In the genomic region with DNA sequence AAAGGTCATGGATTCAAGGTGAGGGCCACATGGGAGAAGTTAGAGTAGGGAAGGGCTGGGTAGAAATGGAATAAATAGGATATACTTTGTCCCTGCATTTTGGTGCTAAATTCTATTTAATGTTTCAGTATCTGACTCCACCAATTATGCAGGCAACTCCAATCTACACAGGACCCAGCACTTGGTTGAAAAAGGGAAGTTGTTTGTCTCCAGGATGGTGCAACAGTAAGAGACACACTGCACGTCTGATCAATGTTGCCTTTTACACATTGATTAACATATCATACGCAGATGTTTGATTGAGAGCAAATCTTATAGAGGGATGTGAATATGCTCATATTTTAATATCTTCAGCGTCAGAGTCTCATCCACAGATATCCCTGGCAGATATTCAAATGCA, we compare ENCODE assay signal across 22 mouse cellular contexts.
DNase-seq lines count a peak whose midpoint lies in the region; ATAC-seq and TF ChIP-seq lines count a peak whose summit lies in the region.
"Had no signal": no experiment of that assay in that cellular context is flagged by ENCODE, and none has a peak within 500 bp of the region (broad histone marks: within the 10 kb centered on the region; RNA-seq: fewer than 3 reads in every experiment).

No protein-coding gene starts in this region.

- no peak overlapping the region for H3K9ac ChIP-seq in hindbrain, embryonic 16.5 days (ENCODE audit: low read depth, low read length)
- no peak overlapping the region for H3K9ac ChIP-seq in heart, adult 2 months (ENCODE audit: low read depth, low read length)
- H3K9ac ChIP-seq: embryonic facial prominence, embryonic 13.5 days; embryonic facial prominence, embryonic 15.5 days; forebrain, embryonic 12.5 days had no signal

- H3K27me3 ChIP-seq in hindbrain, embryonic 16.5 days (replicated peaks; ENCODE audit: control insufficient read depth, insufficient read depth, low read length): no peaks in the 10 kb centered on the region
- H3K27me3 ChIP-seq in heart, adult 2 months (ENCODE audit: control insufficient read depth, insufficient read depth, low read length): no peaks in the 10 kb centered on the region
- H3K27me3 ChIP-seq: embryonic facial prominence, embryonic 13.5 days; embryonic facial prominence, embryonic 15.5 days; forebrain, embryonic 12.5 days had no signal

- TF ChIP-seq CTCF in heart, adult 2 months (IDR thresholded peaks at IDR 0.05): no peak

- H3K36me3 ChIP-seq in hindbrain, embryonic 16.5 days (ENCODE audit: control insufficient read depth, insufficient read depth, low read length): no peaks in the 10 kb centered on the region
- no peaks in the 10 kb centered on the region for H3K36me3 ChIP-seq in heart, adult 2 months (ENCODE audit: control insufficient read depth, insufficient read depth, low read length)
- H3K36me3 ChIP-seq: embryonic facial prominence, embryonic 13.5 days; embryonic facial prominence, embryonic 15.5 days; forebrain, embryonic 10.5 days; forebrain, embryonic 12.5 days had no signal

- no peak overlapping the region for H3K4me3 ChIP-seq in hindbrain, embryonic 16.5 days (ENCODE audit: low read length)
- H3K4me3 ChIP-seq in heart, adult 2 months: no peak overlapping the region
- H3K4me3 ChIP-seq: embryonic facial prominence, embryonic 13.5 days; embryonic facial prominence, embryonic 15.5 days; erythroblast, embryonic 14.5 days; forebrain, embryonic 10.5 days; forebrain, embryonic 12.5 days had no signal

- intact Hi-C loops in heart, adult 2 months (cut with DNase I): no loop called here

- 81% methylated on average over 3 of the region's 3 CpGs for WGBS in hindbrain, embryonic 16.5 days
- WGBS in heart, adult 2 months: 80% methylated on average over 3 of the region's 3 CpGs

- ATAC-seq in common myeloid progenitor, adult 5-6 weeks (replicated peaks; ENCODE audit: low read depth, poor library complexity, severe bottlenecking): peak; percentile 79
- ATAC-seq in granulocyte monocyte progenitor cell, adult 5-6 weeks (replicated peaks; ENCODE audit: poor library complexity, severe bottlenecking): peak; percentile 75
- ATAC-seq in megakaryocyte, adult 5-6 weeks (ENCODE audit: poor library complexity, severe bottlenecking): peak; percentile 64
- ATAC-seq in hindbrain, embryonic 16.5 days: no peak
- ATAC-seq: forebrain, embryonic 14.5 days; forebrain, embryonic 16.5 days had no signal

- H3K9me3 ChIP-seq in hindbrain, embryonic 16.5 days (ENCODE audit: control insufficient read depth, low read length): no peaks in the 10 kb centered on the region
- H3K9me3 ChIP-seq: embryonic facial prominence, embryonic 13.5 days; embryonic facial prominence, embryonic 15.5 days; forebrain, embryonic 10.5 days; forebrain, embryonic 12.5 days had no signal

- TF ChIP-seq POLR2A in heart, adult 2 months (IDR thresholded peaks at IDR 0.05; ENCODE audit: insufficient read depth, low read depth, low read length): no peak

- no peak for TF ChIP-seq EP300 in heart, adult 2 months (IDR thresholded peaks at IDR 0.05; ENCODE audit: insufficient read depth, low read depth, low read length)

- H3K79me2 ChIP-seq in heart, adult 2 months (replicated peaks; ENCODE audit: control insufficient read depth, insufficient read depth, low read length): no peaks in the 10 kb centered on the region

- H3K4me2 ChIP-seq in hindbrain, embryonic 16.5 days (ENCODE audit: low read length): no peak overlapping the region
- H3K4me2 ChIP-seq: embryonic facial prominence, embryonic 13.5 days; embryonic facial prominence, embryonic 15.5 days; forebrain, embryonic 12.5 days had no signal

- H3K4me1 ChIP-seq in hindbrain, embryonic 16.5 days (ENCODE audit: control insufficient read depth, insufficient read depth, low read depth, low read length): no peaks in the 10 kb centered on the region
- H3K4me1 ChIP-seq in heart, adult 2 months (ENCODE audit: control insufficient read depth, insufficient read depth, low read length): no peaks in the 10 kb centered on the region
- H3K4me1 ChIP-seq: embryonic facial prominence, embryonic 15.5 days; forebrain, embryonic 10.5 days; forebrain, embryonic 12.5 days had no signal

- no peak overlapping the region for H3K27ac ChIP-seq in hindbrain, embryonic 16.5 days (ENCODE audit: low read depth, low read length)
- no peak overlapping the region for H3K27ac ChIP-seq in heart, adult 2 months
- H3K27ac ChIP-seq: embryonic facial prominence, embryonic 13.5 days; embryonic facial prominence, embryonic 15.5 days; forebrain, embryonic 10.5 days; forebrain, embryonic 12.5 days had no signal

- DNase-seq in gastrocnemius, postnatal 25 days: no peak
- DNase-seq in heart, adult 2 months: no peak
- DNase-seq: adrenal gland, adult 2 months; adrenal gland, postnatal 10 days; adrenal gland, postnatal 25 days; cerebellum, adult 11-12 months; cerebellum, adult 2 months; cerebellum, adult 9-10 months; cerebellum, postnatal 10 days; cerebellum, postnatal 25 days; embryo, embryonic 11 days had no signal
